Mouse (Mus musculus): Measurements from ENCODE around the gene Hsp90aa1. TPM values are rescaled to one million over a fixed set of nuclear protein-coding genes. Genes with fewer than 3 reads are reported as not detected.

Hsp90aa1 gene
- total RNA-seq, 4 experiments from 2014 or later: 272 to 830 (median 476) TPM

Small RNA genes lying within 50 kb of the gene (microRNA-seq; reads per million reads assigned to microRNA genes)
- 0 reads per million in 2 experiments for gene Gm27299

Other genes with a start within 250 kb of the Hsp90aa1 start
- gene Dync1h1, start 101.3 kb downstream of the Hsp90aa1 start, total RNA-seq (2022): 100 to 1,000 TPM; 133 to 190 (median 158) TPM
- gene 1700001K19Rik, start 20.1 kb downstream of the Hsp90aa1 start, total RNA-seq (2022): not detected
- 10 to 100 TPM; 50.6 to 70.4 (median 56.8) TPM for gene Wdr20, start 35.2 kb upstream of the Hsp90aa1 start, total RNA-seq (2022)
- 1 to 10 TPM; 1.4 to 3.7 (median 2.5) TPM for gene Mok, start 138.2 kb upstream of the Hsp90aa1 start, total RNA-seq (2022)
- 10 to 100 TPM; 15.5 to 22.4 (median 18.4) TPM for gene Zfp839, start 147.5 kb upstream of the Hsp90aa1 start, total RNA-seq (2022)
- 10 to 100 TPM; 37.4 to 39.6 (median 38.6) TPM for gene Cinp, start 186.4 kb upstream of the Hsp90aa1 start, total RNA-seq (2022)
- gene Tecpr2, start 186.5 kb upstream of the Hsp90aa1 start, total RNA-seq (2022): 10 to 100 TPM; 10.1 to 16.4 (median 12.9) TPM

Measured in adrenal gland, adult 8-10 months (tissue).